Mouse (Mus musculus): Measurements from ENCODE around the gene Stom. TPM values are rescaled to one million over a fixed set of nuclear protein-coding genes. Genes with fewer than 3 reads are reported as not detected.

The Stom gene
- polyA plus RNA-seq, 1 experiment from 2014 or later: 19.6 TPM

- H3K27me3 ChIP-seq: no peaks in the 10 kb centered on the region
- CTCF ChIA-PET: interaction anchor here (0.9 kb wide), 1 partner anchor 10 kb away, joined by 3 read pairs; no protein-coding TSS in a partner anchor
- TF ChIP-seq CTCF (IDR thresholded peaks at IDR 0.05): no peak
- DNase-seq (ENCODE audit: low read depth, low spot score) (no peak), ATAC-seq (no peak)
- POLR2A ChIA-PET: no interaction called here
- in situ Hi-C loops (cut with MboI; ENCODE audit: low pct_unique_long_range_greater_than_20kb): no loop called here
Measured at GRCm38 (mm10) chr2:35338707-35339106, 1.9 kb upstream of the Stom start.

- ATAC-seq (no peak), DNase-seq (ENCODE audit: low read depth, low spot score) (no peak)
- in situ Hi-C loops (cut with MboI; ENCODE audit: low pct_unique_long_range_greater_than_20kb): no loop called here
- TF ChIP-seq CTCF (IDR thresholded peaks at IDR 0.05): no peak
- no peaks in the 10 kb centered on the region for H3K27me3 ChIP-seq
- ChIA-PET POLR2A (interaction anchor here (0.8 kb wide), 1 partner anchor 27 kb away, joined by 6 read pairs; no protein-coding TSS in a partner anchor), CTCF (interaction anchor here (0.9 kb wide), 1 partner anchor 11 kb away, joined by 3 read pairs; no protein-coding TSS in a partner anchor)
Measured at GRCm38 (mm10) chr2:35338036-35338435, 1.3 kb upstream of the Stom start.

GRCm38 (mm10) chr2:35337419-35337818, 643 bp upstream of the Stom start:
- TF ChIP-seq CTCF (IDR thresholded peaks at IDR 0.05): no peak
- POLR2A ChIA-PET: interaction anchor here (0.8 to 1.4 kb wide), 2 partner anchors 16 to 28 kb away, joined by 4 to 6 read pairs; no protein-coding TSS in a partner anchor
- in situ Hi-C loops (cut with MboI; ENCODE audit: low pct_unique_long_range_greater_than_20kb): no loop called here
- ATAC-seq (no peak), DNase-seq (ENCODE audit: low read depth, low spot score) (no peak)
- CTCF ChIA-PET: no interaction called here
- no peaks in the 10 kb centered on the region for H3K27me3 ChIP-seq

- no peaks in the 10 kb centered on the region for H3K27me3 ChIP-seq
- no peak for TF ChIP-seq CTCF (IDR thresholded peaks at IDR 0.05)
- in situ Hi-C loops (cut with MboI; ENCODE audit: low pct_unique_long_range_greater_than_20kb): no loop called here
- DNase-seq (ENCODE audit: low read depth, low spot score) (no peak), ATAC-seq (no peak)
- POLR2A ChIA-PET: no interaction called here
- CTCF ChIA-PET: interaction anchor here (0.8 to 1.4 kb wide), 3 partner anchors 14 to 30 kb away, joined by 3 to 4 read pairs (median 3); no protein-coding TSS in a partner anchor
Measured at GRCm38 (mm10) chr2:35335620-35336019, 1.2 kb downstream of the Stom start.

- no peaks in the 10 kb centered on the region for H3K27me3 ChIP-seq
- in situ Hi-C loops (cut with MboI; ENCODE audit: low pct_unique_long_range_greater_than_20kb): no loop called here
- no peak for TF ChIP-seq CTCF (IDR thresholded peaks at IDR 0.05)
- DNase-seq (ENCODE audit: low read depth, low spot score) (no peak), ATAC-seq (no peak)
- CTCF ChIA-PET: no interaction called here
- POLR2A ChIA-PET: interaction anchor here (0.7 kb wide), 1 partner anchor 597 kb away, joined by 3 read pairs; no protein-coding TSS in a partner anchor
Measured at GRCm38 (mm10) chr2:35333670-35334069, 3.1 kb downstream of the Stom start.

GRCm38 (mm10) chr2:35331205-35331604, 5.6 kb downstream of the Stom start:
- no peak for TF ChIP-seq CTCF (IDR thresholded peaks at IDR 0.05)
- POLR2A ChIA-PET: no interaction called here
- ATAC-seq (no peak), DNase-seq (ENCODE audit: low read depth, low spot score) (no peak)
- in situ Hi-C loops (cut with MboI; ENCODE audit: low pct_unique_long_range_greater_than_20kb): no loop called here
- H3K27me3 ChIP-seq: no peaks in the 10 kb centered on the region
- CTCF ChIA-PET: no interaction called here

GRCm38 (mm10) chr2:35329061-35329460, 7.7 kb downstream of the Stom start:
- ATAC-seq: no peak
- TF ChIP-seq CTCF (IDR thresholded peaks at IDR 0.05): no peak
- H3K27me3 ChIP-seq: no peaks in the 10 kb centered on the region
- in situ Hi-C loops (cut with MboI; ENCODE audit: low pct_unique_long_range_greater_than_20kb): no loop called here
- ChIA-PET POLR2A (interaction anchor here (1.3 kb wide), 1 partner anchor 9 kb away, joined by 3 read pairs; no protein-coding TSS in a partner anchor), CTCF (interaction anchor here (1.3 to 1.5 kb wide), 2 partner anchors 9 to 20 kb away, joined by 3 read pairs; no protein-coding TSS in a partner anchor)
- DNase-seq (ENCODE audit: low read depth, low spot score): no peak

GRCm38 (mm10) chr2:35328064-35328792, 8.5 kb downstream of the Stom start:
- ChIA-PET CTCF (interaction anchor here (1.3 kb wide), 1 partner anchor 21 kb away, joined by 3 read pairs; no protein-coding TSS in a partner anchor), POLR2A (no interaction called here)
- in situ Hi-C loops (cut with MboI; ENCODE audit: low pct_unique_long_range_greater_than_20kb): no loop called here
- no peak for TF ChIP-seq CTCF (IDR thresholded peaks at IDR 0.05)
- H3K27me3 ChIP-seq: no peaks in the 10 kb centered on the region
- no peak for DNase-seq (ENCODE audit: low read depth, low spot score)
- ATAC-seq: no peak

GRCm38 (mm10) chr2:35327583-35327982, 9.2 kb downstream of the Stom start:
- no peaks in the 10 kb centered on the region for H3K27me3 ChIP-seq
- in situ Hi-C loops (cut with MboI; ENCODE audit: low pct_unique_long_range_greater_than_20kb): no loop called here
- ATAC-seq: no peak
- POLR2A ChIA-PET: no interaction called here
- no peak for TF ChIP-seq CTCF (IDR thresholded peaks at IDR 0.05)
- no peak for DNase-seq (ENCODE audit: low read depth, low spot score)
- CTCF ChIA-PET: no interaction called here

- POLR2A ChIA-PET: interaction anchor here (0.7 kb wide), 1 partner anchor 429 kb away, joined by 3 read pairs; no protein-coding TSS in a partner anchor
- ATAC-seq (no peak), DNase-seq (ENCODE audit: low read depth, low spot score) (no peak)
- no peak for TF ChIP-seq CTCF (IDR thresholded peaks at IDR 0.05)
- CTCF ChIA-PET: no interaction called here
- in situ Hi-C loops (cut with MboI; ENCODE audit: low pct_unique_long_range_greater_than_20kb): no loop called here
- no peaks in the 10 kb centered on the region for H3K27me3 ChIP-seq
Measured at GRCm38 (mm10) chr2:35326931-35327330, 9.8 kb downstream of the Stom start.

GRCm38 (mm10) chr2:35325930-35326329, 10.8 kb downstream of the Stom start:
- H3K27me3 ChIP-seq: no peaks in the 10 kb centered on the region
- no peak for ATAC-seq
- CTCF ChIA-PET: no interaction called here
- in situ Hi-C loops (cut with MboI; ENCODE audit: low pct_unique_long_range_greater_than_20kb): no loop called here
- no peak for TF ChIP-seq CTCF (IDR thresholded peaks at IDR 0.05)
- POLR2A ChIA-PET: no interaction called here
- no peak for DNase-seq (ENCODE audit: low read depth, low spot score)
